33 mouse cellular contexts compared by ENCODE assay signal in genomic region chr10:117211023-117211422, GRCm38 (mm10). TPM values are rescaled to one million over a fixed set of nuclear protein-coding genes. Genes with fewer than 3 reads are reported as not detected.
DNase-seq lines count a peak whose midpoint lies in the region; ATAC-seq and TF ChIP-seq lines count a peak whose summit lies in the region.
"Had no signal": no experiment of that assay in that cellular context is flagged by ENCODE, and none has a peak within 500 bp of the region (broad histone marks: within the 10 kb centered on the region; RNA-seq: fewer than 3 reads in every experiment).

No protein-coding gene starts in this region.

- H3K4me3 ChIP-seq in heart, embryonic 14.5 days (ENCODE audit: control insufficient read depth in 1 of 2, insufficient read depth in 1 of 2, low read depth in 1 of 2, low read length in 2 of 2): no peak overlapping the region
- H3K4me3 ChIP-seq in heart, adult 2 months: no peak overlapping the region
- H3K4me3 ChIP-seq in lung, adult 2 months (replicated peaks; ENCODE audit: extremely low read depth, low read depth, low read length): no peak overlapping the region
- H3K4me3 ChIP-seq in myocyte: no peak overlapping the region
- H3K4me3 ChIP-seq: embryonic facial prominence, embryonic 12.5 days; embryonic facial prominence, embryonic 15.5 days; hindbrain, embryonic 12.5 days; hindbrain, embryonic 15.5 days had no signal

- H3K4me1 ChIP-seq in heart, embryonic 14.5 days (ENCODE audit: control insufficient read depth in 2 of 2, insufficient read depth in 2 of 2, low read length in 2 of 2): peaks cover 3 to 15% of the 10 kb centered on the region in 2 experiments
- H3K4me1 ChIP-seq in heart, adult 2 months (ENCODE audit: control insufficient read depth, insufficient read depth, low read length): peaks cover 2% of the 10 kb centered on the region; the same call in 1 of the 2 replicates
- no peaks in the 10 kb centered on the region for H3K4me1 ChIP-seq in lung, adult 2 months (ENCODE audit: control insufficient read depth, insufficient read depth, low read length)
- H3K4me1 ChIP-seq: embryonic facial prominence, embryonic 12.5 days; embryonic facial prominence, embryonic 15.5 days; hindbrain, embryonic 12.5 days had no signal

- no peak overlapping the region for H3ac ChIP-seq in myocyte (ENCODE audit: control insufficient read depth, insufficient read length)

- no peaks in the 10 kb centered on the region for H3K79me2 ChIP-seq in heart, adult 2 months (replicated peaks; ENCODE audit: control insufficient read depth, insufficient read depth, low read length)
- no peaks in the 10 kb centered on the region for H3K79me2 ChIP-seq in myocyte (ENCODE audit: control insufficient read depth, insufficient read depth)

- peaks cover 29% of the 10 kb centered on the region for H3K36me3 ChIP-seq in heart, embryonic 14.5 days (ENCODE audit: control insufficient read depth, insufficient read depth, low read length)
- H3K36me3 ChIP-seq in heart, adult 2 months (ENCODE audit: control insufficient read depth, insufficient read depth, low read length): no peaks in the 10 kb centered on the region
- peaks cover 4% of the 10 kb centered on the region for H3K36me3 ChIP-seq in myocyte (ENCODE audit: control insufficient read depth, insufficient read depth)

- TF ChIP-seq CTCF in heart, adult 2 months (IDR thresholded peaks at IDR 0.05): no peak
- TF ChIP-seq CTCF in lung, adult 2 months (IDR thresholded peaks at IDR 0.05; ENCODE audit: insufficient read depth, low read length): no peak

- H3K27me3 ChIP-seq in heart, embryonic 14.5 days (ENCODE audit: control insufficient read depth, insufficient read depth, low read length): no peaks in the 10 kb centered on the region
- no peaks in the 10 kb centered on the region for H3K27me3 ChIP-seq in heart, adult 2 months (ENCODE audit: control insufficient read depth, insufficient read depth, low read length)
- H3K27me3 ChIP-seq in myocyte (ENCODE audit: control insufficient read depth, insufficient read depth, insufficient read length): no peaks in the 10 kb centered on the region
- H3K27me3 ChIP-seq: CH12.LX; embryonic facial prominence, embryonic 12.5 days; embryonic facial prominence, embryonic 15.5 days; hindbrain, embryonic 12.5 days; hindbrain, embryonic 15.5 days had no signal

- intact Hi-C loops in heart, adult 2 months (cut with DNase I): loop anchor here (10.0 kb wide), 1 partner anchor 266 kb away; no protein-coding TSS in a partner anchor

- H3K9me3 ChIP-seq in heart, embryonic 14.5 days (ENCODE audit: control insufficient read depth, low read length): no peaks in the 10 kb centered on the region
- H3K9me3 ChIP-seq: embryonic facial prominence, embryonic 12.5 days; embryonic facial prominence, embryonic 15.5 days; G1E; hindbrain, embryonic 12.5 days; hindbrain, embryonic 15.5 days had no signal

- WGBS in heart, embryonic 14.5 days: 80% methylated on average over 6 of the region's 6 CpGs
- 77% methylated on average over 6 of the region's 6 CpGs for WGBS in heart, adult 2 months
- whole genome bisulfite sequencing in lung, adult 2 months: 62% methylated on average over 6 of the region's 6 CpGs

- H3K4me2 ChIP-seq in heart, embryonic 14.5 days (ENCODE audit: low read length): no peak overlapping the region
- H3K4me2 ChIP-seq in myocyte (ENCODE audit: low read depth): peak overlapping the region; percentile 70
- H3K4me2 ChIP-seq: embryonic facial prominence, embryonic 12.5 days; embryonic facial prominence, embryonic 15.5 days; heart, embryonic 11.5 days; hindbrain, embryonic 12.5 days; hindbrain, embryonic 15.5 days had no signal

- peak overlapping the region; percentile 52 to 60; a peak in 3 of 4 replicates for H3K27ac ChIP-seq in heart, embryonic 14.5 days (replicated peaks in 1 of 2; ENCODE audit: control insufficient read depth in 1 of 2, insufficient read depth in 1 of 2, low read depth in 2 of 2, low read length in 2 of 2)
- no peak overlapping the region for H3K27ac ChIP-seq in heart, adult 2 months
- H3K27ac ChIP-seq: embryonic facial prominence, embryonic 12.5 days; embryonic facial prominence, embryonic 15.5 days; hindbrain, embryonic 12.5 days; hindbrain, embryonic 15.5 days had no signal

- no peak for DNase-seq in heart, adult 2 months
- peak; percentile 42 for DNase-seq in lung, postnatal 36 days
- no peak for DNase-seq in lung, adult 2 months
- peak; percentile 42 for DNase-seq in NIH3T3 (ENCODE audit: low read depth)
- DNase-seq in gastrocnemius, adult 18-20 months (ENCODE audit: low spot score): no peak
- no peak for DNase-seq in layer of hippocampus, postnatal 25 days (ENCODE audit: extremely low spot score in 1 of 2, low spot score in 1 of 2)
- DNase-seq: adrenal gland, postnatal 10 days; adrenal gland, postnatal 36 days; cerebellum, adult 11 months; cerebellum, adult 2 months; cerebellum, adult 9-11 months; cerebellum, postnatal 25 days; forebrain, postnatal 0 days; gastrocnemius, postnatal 25 days; heart, adult 18-20 months; heart, postnatal 14 days had no signal

- no peak for TF ChIP-seq POLR2A in heart, adult 2 months (IDR thresholded peaks at IDR 0.05; ENCODE audit: insufficient read depth, low read depth, low read length)
- TF ChIP-seq POLR2A in lung, adult 2 months (IDR thresholded peaks at IDR 0.05; ENCODE audit: borderline replicate concordance, extremely low read depth, low read depth, low read length): no peak
- TF ChIP-seq POLR2A in myocyte (IDR thresholded peaks at IDR 0.05; ENCODE audit: insufficient read length, low read depth): no peak

- no peak overlapping the region for H3K9ac ChIP-seq in heart, embryonic 14.5 days (ENCODE audit: low read length)
- H3K9ac ChIP-seq in heart, adult 2 months (ENCODE audit: low read depth, low read length): no peak overlapping the region
- H3K9ac ChIP-seq: embryonic facial prominence, embryonic 12.5 days; embryonic facial prominence, embryonic 15.5 days; forebrain, postnatal 0 days; hindbrain, embryonic 12.5 days; hindbrain, embryonic 15.5 days had no signal

- no peak for TF ChIP-seq EP300 in heart, adult 2 months (IDR thresholded peaks at IDR 0.05; ENCODE audit: insufficient read depth, low read depth, low read length)

- ATAC-seq in heart, embryonic 14.5 days (ENCODE audit: insufficient number of reproducible peaks, insufficient read depth, low FRiP score, low read depth): no peak
- ATAC-seq: forebrain, embryonic 14.5 days; forebrain, postnatal 0 days; intestine, postnatal 0 days had no signal

TF ChIP-seq in myocyte, 11 proteins besides CTCF, POLR2A, EP300 and RAD21:
- TF ChIP-seq REST (IDR thresholded peaks at IDR 0.05; ENCODE audit: insufficient read depth, insufficient read length) (no peak), CEBPB (IDR thresholded peaks at IDR 0.05; ENCODE audit: insufficient read depth, poor library complexity, severe bottlenecking) (peak; percentile 72), MYOD1 (IDR thresholded peaks at IDR 0.05; ENCODE audit: control insufficient read depth in 1 of 3, insufficient read length in 2 of 3, low read depth in 2 of 3) (no peak), E2F4 (IDR thresholded peaks at IDR 0.05; ENCODE audit: insufficient read depth) (no peak), USF1 (IDR thresholded peaks at IDR 0.05; ENCODE audit: low read depth) (peak; percentile 89), POLR2AphosphoS2 (IDR thresholded peaks at IDR 0.05; ENCODE audit: insufficient read length, low read depth) (no peak)
TF ChIP-seq in myocyte: peak in this region for 2.

RNA-seq across cellular contexts. Expression of gene Yeats4, which starts 13.3 kb away (rescaled TPM):
- polyA plus RNA-seq in heart, embryonic 14.5 days (2014; fragmentation: Nextera tagmentation; extraction: Ambion mirVana): 48.0 and 52.1 TPM in 2 replicates
- 10 to 100 TPM; 26.9 to 27.9 TPM for total RNA-seq in heart, adult 2 months (2021)
- 13.7 and 20.8 TPM in 2 replicates for polyA plus RNA-seq in heart, adult 2 months (2012; rRNA removed)
- 19.8 and 21.3 TPM in 2 replicates for polyA plus RNA-seq in lung, adult 2 months (2012; rRNA removed)
- 27.8 TPM for polyA plus RNA-seq in myocyte (2012; fragmentation: generic; extraction: Trizol)
- 10 to 100 TPM; 14.4 to 15.1 TPM for total RNA-seq in gastrocnemius, adult 18-20 months (2021)
- 10 to 100 TPM; 44.6 to 52.6 TPM for total RNA-seq in layer of hippocampus, postnatal 25 days (2021)

RNA-seq across cellular contexts. Expression of gene 9530003J23Rik, which starts 27.5 kb away (rescaled TPM):
- not detected in 2 replicates for polyA plus RNA-seq in heart, embryonic 14.5 days (2014; fragmentation: Nextera tagmentation; extraction: Ambion mirVana)
- total RNA-seq in heart, adult 2 months (2021): not detected
- polyA plus RNA-seq in heart, adult 2 months (2012; rRNA removed): not detected in 2 replicates
- 0.14 and 0.27 TPM in 2 replicates for polyA plus RNA-seq in lung, adult 2 months (2012; rRNA removed)
- not detected for polyA plus RNA-seq in myocyte (2012; fragmentation: generic; extraction: Trizol)
- total RNA-seq in gastrocnemius, adult 18-20 months (2021): not detected
- total RNA-seq in layer of hippocampus, postnatal 25 days (2021): not detected
- total RNA-seq: adrenal gland, postnatal 10 days; adrenal gland, postnatal 36 days; CH12.LX; common myeloid progenitor, adult 5-6 weeks; forebrain, postnatal 0 days; gastrocnemius, adult 8-10 months; gastrocnemius, postnatal 25 days; heart, adult 18-20 months; heart, postnatal 14 days; hematopoietic stem cell, adult 5-6 weeks had no signal
- polyA plus RNA-seq: cerebellum, adult 2 months; embryonic facial prominence, embryonic 12.5 days; embryonic facial prominence, embryonic 15.5 days; forebrain, embryonic 11.5 days; forebrain, embryonic 14.5 days; frontal cortex, adult 2 months; G1E; heart, embryonic 11.5 days; hindbrain, embryonic 12.5 days; hindbrain, embryonic 15.5 days; intestine, embryonic 14.5 days; intestine, postnatal 0 days had no signal

Comparison
In these comparisons a context has a peak if more than half of its experiments do, and no peak if none do; other contexts are left out.
1. DNase-seq: peak in lung, postnatal 36 days (single experiment) and NIH3T3 (single experiment); none in heart, adult 2 months (0 of 2), lung, adult 2 months (single experiment), gastrocnemius, adult 18-20 months (single experiment) and layer of hippocampus, postnatal 25 days (0 of 2).